Mouse (Mus musculus): ENCODE measurements at regions not wholly inside any gene's neighbourhood (a gene's known extent, or its start where the extent isn't known, plus 50 kb on each side); places are given as distances from the start of the nearest gene placed in this dataset.

GRCm38 (mm10) chr9:74342176-74342575, 232.0 kb downstream of the Wdr72 start:
- 70% methylated on average over 1 of the region's 1 CpGs for WGBS
- no peak for TF ChIP-seq POLR2A (IDR thresholded peaks at IDR 0.05; ENCODE audit: insufficient read depth, low read depth, low read length)
- H3K4me1 ChIP-seq (ENCODE audit: control insufficient read depth, insufficient read depth, low read length) = no peaks in the 10 kb centered on the region
- no peak overlapping the region for H3K4me3 ChIP-seq (ENCODE audit: insufficient read depth, low read depth, low read length)
- H3K27ac ChIP-seq (ENCODE audit: insufficient read depth, low read depth, low read length) = no peak overlapping the region

- no peak overlapping the region for H3K4me3 ChIP-seq (ENCODE audit: insufficient read depth, low read depth, low read length)
- H3K27ac ChIP-seq (ENCODE audit: insufficient read depth, low read depth, low read length) = no peak overlapping the region
- WGBS = 37% methylated on average over 7 of the region's 7 CpGs
- H3K4me1 ChIP-seq (ENCODE audit: control insufficient read depth, insufficient read depth, low read length) = no peaks in the 10 kb centered on the region
- TF ChIP-seq POLR2A (IDR thresholded peaks at IDR 0.05; ENCODE audit: insufficient read depth, low read depth, low read length) (no peak), CTCF (IDR thresholded peaks at IDR 0.05; ENCODE audit: insufficient read depth, low read depth, low read length) (no peak)
Measured at GRCm38 (mm10) chr9:74345027-74345426, 234.9 kb downstream of the Wdr72 start.

GRCm38 (mm10) chr9:74348776-74349175, 238.6 kb downstream of the Wdr72 start:
- WGBS = 64% methylated on average over 2 of the region's 2 CpGs
- Histone ChIP-seq H3K4me3 (ENCODE audit: insufficient read depth, low read depth, low read length) (no peak overlapping the region), H3K27ac (ENCODE audit: insufficient read depth, low read depth, low read length) (no peak overlapping the region), H3K4me1 (ENCODE audit: control insufficient read depth, insufficient read depth, low read length) (no peaks in the 10 kb centered on the region)
- TF ChIP-seq POLR2A (IDR thresholded peaks at IDR 0.05; ENCODE audit: insufficient read depth, low read depth, low read length) (no peak), CTCF (IDR thresholded peaks at IDR 0.05; ENCODE audit: insufficient read depth, low read depth, low read length) (no peak)

- TF ChIP-seq CTCF (IDR thresholded peaks at IDR 0.05; ENCODE audit: insufficient read depth, low read depth, low read length) (no peak), POLR2A (IDR thresholded peaks at IDR 0.05; ENCODE audit: insufficient read depth, low read depth, low read length) (no peak)
- Histone ChIP-seq H3K4me1 (ENCODE audit: control insufficient read depth, insufficient read depth, low read length) (no peaks in the 10 kb centered on the region), H3K4me3 (ENCODE audit: insufficient read depth, low read depth, low read length) (no peak overlapping the region), H3K27ac (ENCODE audit: insufficient read depth, low read depth, low read length) (no peak overlapping the region)
- 30% methylated on average over 3 of the region's 3 CpGs for WGBS
Measured at GRCm38 (mm10) chr9:74365930-74366438, 255.8 kb downstream of the Wdr72 start.

- TF ChIP-seq POLR2A (IDR thresholded peaks at IDR 0.05; ENCODE audit: insufficient read depth, low read depth, low read length) (no peak), CTCF (IDR thresholded peaks at IDR 0.05; ENCODE audit: insufficient read depth, low read depth, low read length) (no peak)
- no peaks in the 10 kb centered on the region for H3K4me1 ChIP-seq (ENCODE audit: control insufficient read depth, insufficient read depth, low read length)
- no peak overlapping the region for H3K4me3 ChIP-seq (ENCODE audit: insufficient read depth, low read depth, low read length)
- H3K27ac ChIP-seq (ENCODE audit: insufficient read depth, low read depth, low read length) = no peak overlapping the region
Measured at GRCm38 (mm10) chr9:74376191-74376590, 266.0 kb downstream of the Wdr72 start.

GRCm38 (mm10) chr9:74377204-74377603, 267.0 kb downstream of the Wdr72 start:
- TF ChIP-seq CTCF (IDR thresholded peaks at IDR 0.05; ENCODE audit: insufficient read depth, low read depth, low read length) (no peak), POLR2A (IDR thresholded peaks at IDR 0.05; ENCODE audit: insufficient read depth, low read depth, low read length) (no peak)
- no peaks in the 10 kb centered on the region for H3K4me1 ChIP-seq (ENCODE audit: control insufficient read depth, insufficient read depth, low read length)

GRCm38 (mm10) chr9:74384206-74384896, 274.2 kb downstream of the Wdr72 start:
- no peak overlapping the region for H3K4me3 ChIP-seq (ENCODE audit: insufficient read depth, low read depth, low read length)
- no peak overlapping the region for H3K27ac ChIP-seq (ENCODE audit: insufficient read depth, low read depth, low read length)
- WGBS = 44% methylated on average over 8 of the region's 8 CpGs
- no peaks in the 10 kb centered on the region for H3K4me1 ChIP-seq (ENCODE audit: control insufficient read depth, insufficient read depth, low read length)
- no peak for TF ChIP-seq POLR2A (IDR thresholded peaks at IDR 0.05; ENCODE audit: insufficient read depth, low read depth, low read length)

More at GRCm38 (mm10) chr9:74377204-74377603, 267.0 kb downstream of the Wdr72 start:
- no peak overlapping the region for H3K27ac ChIP-seq (ENCODE audit: insufficient read depth, low read depth, low read length)
- no peak overlapping the region for H3K4me3 ChIP-seq (ENCODE audit: insufficient read depth, low read depth, low read length)

GRCm38 (mm10) chr9:74425594-74425993, 315.4 kb downstream of the Wdr72 start:
- 91% methylated on average over 2 of the region's 2 CpGs for WGBS

GRCm38 (mm10) chr9:74449981-74450380, 339.8 kb downstream of the Wdr72 start:
- Histone ChIP-seq H3K4me3 (ENCODE audit: insufficient read depth, low read depth, low read length) (no peak overlapping the region), H3K4me1 (ENCODE audit: control insufficient read depth, insufficient read depth, low read length) (no peaks in the 10 kb centered on the region), H3K27ac (ENCODE audit: insufficient read depth, low read depth, low read length) (no peak overlapping the region)
- TF ChIP-seq POLR2A (IDR thresholded peaks at IDR 0.05; ENCODE audit: insufficient read depth, low read depth, low read length) (no peak), CTCF (IDR thresholded peaks at IDR 0.05; ENCODE audit: insufficient read depth, low read depth, low read length) (no peak)
- 78% methylated on average over 5 of the region's 5 CpGs for WGBS

More at GRCm38 (mm10) chr9:74425594-74425993, 315.4 kb downstream of the Wdr72 start:
- TF ChIP-seq POLR2A (IDR thresholded peaks at IDR 0.05; ENCODE audit: insufficient read depth, low read depth, low read length) (no peak), CTCF (IDR thresholded peaks at IDR 0.05; ENCODE audit: insufficient read depth, low read depth, low read length) (no peak)
- Histone ChIP-seq H3K4me3 (ENCODE audit: insufficient read depth, low read depth, low read length) (no peak overlapping the region), H3K4me1 (ENCODE audit: control insufficient read depth, insufficient read depth, low read length) (no peaks in the 10 kb centered on the region), H3K27ac (ENCODE audit: insufficient read depth, low read depth, low read length) (no peak overlapping the region)
